Comparison of ENCODE assay signal across 11 mouse cellular contexts in genomic region chr9:47279410-47279809, GRCm38 (mm10).
A peak's percentile ranks its signal among the peaks of the same experiment; 100 is the strongest.
DNase-seq lines count a peak whose midpoint lies in the region; ATAC-seq lines count a peak whose summit lies in the region.
"Had no signal": no experiment of that assay in that cellular context is flagged by ENCODE, and none has a peak within 500 bp of the region (broad histone marks: within the 10 kb centered on the region; RNA-seq: fewer than 3 reads in every experiment).

No protein-coding gene starts in this region.

- no peak for ATAC-seq in kidney, embryonic 15.5 days (replicated peaks; ENCODE audit: low FRiP score)
- peak; percentile 36; the same call in 1 of the 2 replicates for ATAC-seq in forebrain, embryonic 11.5 days (replicated peaks; ENCODE audit: low FRiP score)
- ATAC-seq in stomach, embryonic 15.5 days (ENCODE audit: insufficient read depth, low FRiP score, low read depth): no peak

- H3K4me2 ChIP-seq in kidney, embryonic 15.5 days: no peak overlapping the region
- peak overlapping the region; percentile 29 for H3K4me2 ChIP-seq in forebrain, embryonic 11.5 days (ENCODE audit: low read depth, low read length, severe bottlenecking)
- no peak overlapping the region for H3K4me2 ChIP-seq in stomach, embryonic 15.5 days
- H3K4me2 ChIP-seq: heart, embryonic 12.5 days; midbrain, embryonic 11.5 days had no signal

- peaks cover 39% of the 10 kb centered on the region for H3K4me1 ChIP-seq in kidney, embryonic 15.5 days
- H3K4me1 ChIP-seq in forebrain, embryonic 11.5 days (replicated peaks; ENCODE audit: control insufficient read depth, insufficient read depth, low read length): peaks cover 11% of the 10 kb centered on the region
- peaks cover 25% of the 10 kb centered on the region for H3K4me1 ChIP-seq in stomach, embryonic 15.5 days

- 0 out of 2 replicates have a peak, but pooled peaks cover 4% of the 10 kb centered on the region for H3K27me3 ChIP-seq in kidney, embryonic 15.5 days
- no peaks in the 10 kb centered on the region; the same call in 1 of the 2 replicates for H3K27me3 ChIP-seq in forebrain, embryonic 11.5 days (ENCODE audit: control insufficient read depth, insufficient read depth, low read length)
- 0 out of 2 replicates have a peak, but pooled peaks cover 5% of the 10 kb centered on the region for H3K27me3 ChIP-seq in stomach, embryonic 15.5 days (replicated peaks)

- H3K36me3 ChIP-seq in kidney, embryonic 15.5 days: no peaks in the 10 kb centered on the region
- H3K36me3 ChIP-seq in forebrain, embryonic 11.5 days (ENCODE audit: control insufficient read depth, insufficient read depth, low read length): no peaks in the 10 kb centered on the region
- H3K36me3 ChIP-seq in stomach, embryonic 15.5 days: no peaks in the 10 kb centered on the region
- H3K36me3 ChIP-seq: heart, embryonic 12.5 days had no signal

- H3K27ac ChIP-seq in kidney, embryonic 15.5 days: peak overlapping the region; percentile 11
- H3K27ac ChIP-seq in forebrain, embryonic 11.5 days (ENCODE audit: low read depth, low read length): peak overlapping the region; percentile 89; the same call in 1 of the 2 replicates
- peak overlapping the region; percentile 57 for H3K27ac ChIP-seq in stomach, embryonic 15.5 days

- H3K9me3 ChIP-seq in kidney, embryonic 15.5 days (replicated peaks): no peaks in the 10 kb centered on the region
- H3K9me3 ChIP-seq in forebrain, embryonic 11.5 days (ENCODE audit: control insufficient read depth, low read length): no peaks in the 10 kb centered on the region
- no peaks in the 10 kb centered on the region for H3K9me3 ChIP-seq in stomach, embryonic 15.5 days
- H3K9me3 ChIP-seq: heart, embryonic 12.5 days had no signal

- WGBS in kidney, embryonic 15.5 days: 57% methylated on average over 6 of the region's 6 CpGs
- 61% methylated on average over 6 of the region's 6 CpGs for WGBS in forebrain, embryonic 11.5 days
- WGBS in stomach, embryonic 15.5 days: 51% methylated on average over 6 of the region's 6 CpGs

- no peak overlapping the region for H3K4me3 ChIP-seq in kidney, embryonic 15.5 days (replicated peaks)
- H3K4me3 ChIP-seq in forebrain, embryonic 11.5 days (ENCODE audit: low read depth, low read length): no peak overlapping the region
- no peak overlapping the region for H3K4me3 ChIP-seq in stomach, embryonic 15.5 days (replicated peaks)
- H3K4me3 ChIP-seq: heart, embryonic 12.5 days had no signal

- H3K9ac ChIP-seq in kidney, embryonic 15.5 days: no peak overlapping the region
- H3K9ac ChIP-seq in forebrain, embryonic 11.5 days (ENCODE audit: low read length): no peak overlapping the region
- no peak overlapping the region for H3K9ac ChIP-seq in stomach, embryonic 15.5 days
- H3K9ac ChIP-seq: heart, embryonic 12.5 days had no signal

- no peak for DNase-seq in kidney, adult 8-10 months
- DNase-seq in retina, postnatal 1 day: peak; percentile 51
- DNase-seq in retina, embryonic 14.5 days (ENCODE audit: low spot score): no peak
- DNase-seq in forebrain, embryonic 11.5 days (ENCODE audit: low spot score): no peak
- no peak for DNase-seq in layer of hippocampus, postnatal 25 days (ENCODE audit: extremely low spot score in 1 of 2, low spot score in 1 of 2)
- no peak for DNase-seq in left cerebral cortex, adult 8-10 months (ENCODE audit: low spot score in 2 of 2)
- DNase-seq: cerebellum, adult 2 months had no signal

Comparison
In these comparisons a context has a peak if more than half of its experiments do, and no peak if none do; other contexts are left out.
1. H3K27ac ChIP-seq: peak in every context shown above with its lines; median percentile 89 in forebrain, embryonic 11.5 days; 57 in stomach, embryonic 15.5 days; 11 in kidney, embryonic 15.5 days.